Mouse (Mus musculus) neural tube, embryonic 15.5 days (tissue): ENCODE data around the gene Spag17. TPM values are rescaled to one million over a fixed set of nuclear protein-coding genes. Genes with fewer than 3 reads are reported as not detected.

Source experiments
- ATAC-seq: fragments of 200-750 bp; cut with Nextera tagmentation; 2 replicates; pipeline ENCODE4 v1.8.0; 2017; ENCODE audit warnings: mild to moderate bottlenecking, moderate TSS enrichment, moderate library complexity; ENCODE audit not compliant: low FRiP score
- H3K27ac ChIP-seq: fragments of 300-500 bp; sonication (generic); replicated peaks from 2 replicates; pipeline ENCODE4 v1.5.1; 2015; ENCODE audit warnings: mild to moderate bottlenecking, inconsistent platforms
- H3K27me3 ChIP-seq: fragments of 300-500 bp; sonication (generic); replicated peaks from 2 replicates; pipeline ENCODE4 v1.6.1; 2015; ENCODE audit warnings: inconsistent platforms
- H3K36me3 ChIP-seq: fragments of 300-500 bp; sonication (generic); 2 replicates; pipeline ENCODE4 v1.6.1; 2015; ENCODE audit warnings: inconsistent platforms
- H3K4me1 ChIP-seq: fragments of 300-500 bp; sonication (generic); 2 replicates; pipeline ENCODE4 v1.6.1; 2015; ENCODE audit warnings: inconsistent platforms
- H3K4me2 ChIP-seq: fragments of 300-500 bp; sonication (generic); 2 replicates; pipeline ENCODE4 v1.6.1; 2015; ENCODE audit warnings: inconsistent platforms, mild to moderate bottlenecking, moderate library complexity
- H3K4me3 ChIP-seq: fragments of 300-500 bp; sonication (generic); replicated peaks from 2 replicates; pipeline ENCODE4 v1.5.1; 2015; ENCODE audit warnings: mild to moderate bottlenecking, inconsistent platforms
- H3K9ac ChIP-seq: fragments of 300-500 bp; sonication (generic); replicated peaks from 2 replicates; pipeline ENCODE4 v1.6.1; 2015; ENCODE audit warnings: mild to moderate bottlenecking, inconsistent platforms
- H3K9me3 ChIP-seq: fragments of 300-500 bp; sonication (generic); replicated peaks from 2 replicates; pipeline ENCODE4 v1.6.1; 2016; ENCODE audit warnings: inconsistent platforms
- WGBS: fragments of 180-500 bp; shearing (Covaris S2); methylation state at CpG from one replicate; pipeline ENCODE4 v1.1.7; 2015; ENCODE audit warnings: mixed read lengths; 5-methylcytosine and 5-hydroxymethylcytosine counted together
- polyA plus RNA-seq: library from polyadenylated mRNA; unstranded; fragments of >200 nt; fragmentation: Nextera tagmentation; extraction: Ambion mirVana; gene quantifications from 2 replicates; pipeline ENCODE4 v1.2.1, GENCODE M21; 2015

Spag17 gene
- polyA plus RNA-seq, 1 experiment from 2014 or later = 0.12 TPM

- no peak for ATAC-seq
- Histone ChIP-seq H3K4me3 (no peak overlapping the region), H3K4me1 (no peaks in the 10 kb centered on the region)
These were observed 28.7 kb downstream of the Spag17 start for GRCm38 (mm10) chr3:99913809-99914439.

GRCm38 (mm10) chr3:99922944-99923343 lies 37.7 kb downstream of the Spag17 start:
- Histone ChIP-seq H3K9me3 (no peaks in the 10 kb centered on the region), H3K4me2 (no peak overlapping the region), H3K9ac (no peak overlapping the region), H3K4me1 (no peaks in the 10 kb centered on the region), H3K27ac (no peak overlapping the region), H3K27me3 (no peaks in the 10 kb centered on the region), H3K4me3 (no peak overlapping the region), H3K36me3 (no peaks in the 10 kb centered on the region)
- 87% methylated on average over 3 of the region's 3 CpGs for WGBS
- ATAC-seq = no peak

More at GRCm38 (mm10) chr3:99913809-99914439, 28.7 kb downstream of the Spag17 start:
- Histone ChIP-seq H3K9me3 (no peaks in the 10 kb centered on the region), H3K27ac (no peak overlapping the region), H3K9ac (no peak overlapping the region), H3K4me2 (no peak overlapping the region), H3K27me3 (no peaks in the 10 kb centered on the region), H3K36me3 (no peaks in the 10 kb centered on the region)
- WGBS = 69% methylated on average over 8 of the region's 8 CpGs

DNA sequence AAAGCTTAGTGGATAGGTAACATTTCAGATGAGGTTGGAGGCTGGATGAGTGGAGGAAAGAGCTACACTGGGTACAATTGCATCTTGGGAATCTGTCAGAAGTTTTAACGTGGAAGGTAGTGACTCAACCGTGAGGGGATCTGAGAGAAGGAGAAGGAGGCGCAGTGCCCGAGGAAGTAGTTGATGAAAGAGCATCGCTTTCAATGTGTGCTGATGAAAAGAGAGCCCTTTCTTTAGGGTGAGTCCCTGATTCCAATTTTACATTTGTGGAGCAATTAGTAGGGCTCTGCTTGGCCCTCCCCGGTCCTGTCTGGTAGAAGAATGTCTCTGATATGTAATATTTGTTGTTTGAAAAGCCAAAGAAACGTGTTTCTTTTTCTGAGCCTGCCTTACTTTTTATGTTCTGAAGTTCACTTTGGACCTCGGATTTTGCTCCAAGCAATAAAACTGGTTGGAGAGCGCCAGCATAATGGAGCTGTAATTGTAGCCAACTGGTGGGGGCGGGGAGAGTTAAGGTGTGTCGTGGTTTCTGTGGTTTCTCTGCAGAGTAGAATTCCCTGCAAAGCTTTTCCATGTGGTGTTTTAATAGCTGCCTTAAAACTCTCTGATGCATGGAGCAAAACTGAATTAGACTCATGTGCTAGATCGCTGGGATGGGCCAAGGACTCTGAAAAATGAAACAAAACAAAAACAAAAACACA lies 45.9 kb downstream of the Spag17 start:
- Histone ChIP-seq H3K4me2 (no peak overlapping the region), H3K36me3 (no peaks in the 10 kb centered on the region), H3K9ac (no peak overlapping the region), H3K9me3 (no peaks in the 10 kb centered on the region), H3K4me1 (no peaks in the 10 kb centered on the region), H3K27me3 (no peaks in the 10 kb centered on the region), H3K4me3 (no peak overlapping the region), H3K27ac (no peak overlapping the region)
- 63% methylated on average over 12 of the region's 12 CpGs for WGBS
- no peak for ATAC-seq

DNA sequence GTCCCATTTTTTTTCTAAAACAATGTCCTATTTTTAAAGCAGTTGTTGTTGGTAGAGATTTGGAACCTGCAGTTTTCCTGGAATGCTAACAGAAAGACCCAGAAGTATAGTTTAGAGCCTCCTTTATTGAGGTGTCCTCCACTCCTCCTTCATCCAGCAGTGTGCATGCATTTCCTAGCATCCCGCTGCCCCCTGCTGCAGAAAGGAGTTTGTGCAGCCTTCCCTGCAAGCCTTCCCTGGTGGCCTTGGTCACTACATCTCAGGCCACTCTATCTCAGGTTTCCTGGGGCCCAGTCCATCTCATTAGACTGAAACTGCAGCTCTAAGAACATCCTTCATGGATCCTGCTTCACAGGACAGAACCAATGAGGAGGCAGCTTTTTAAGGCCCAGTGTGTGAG lies 51.0 kb downstream of the Spag17 start:
- 48% methylated on average over 1 of the region's 1 CpGs for WGBS
- H3K27ac ChIP-seq = no peak overlapping the region
- no peaks in the 10 kb centered on the region for H3K36me3 ChIP-seq
- no peaks in the 10 kb centered on the region for H3K27me3 ChIP-seq
- ATAC-seq = no peak
- no peaks in the 10 kb centered on the region for H3K9me3 ChIP-seq
- H3K4me3 ChIP-seq = no peak overlapping the region
- no peak overlapping the region for H3K4me2 ChIP-seq
- no peaks in the 10 kb centered on the region for H3K4me1 ChIP-seq
- H3K9ac ChIP-seq = no peak overlapping the region

- no peaks in the 10 kb centered on the region for H3K27me3 ChIP-seq
- H3K4me1 ChIP-seq = no peaks in the 10 kb centered on the region
- 40% methylated on average over 8 of the region's 8 CpGs for WGBS
- H3K27ac ChIP-seq = no peak overlapping the region
- no peak overlapping the region for H3K9ac ChIP-seq
- H3K4me2 ChIP-seq = no peak overlapping the region
- peak; percentile 59; the same call in 1 of the 2 replicates for ATAC-seq
- no peak overlapping the region for H3K4me3 ChIP-seq
- H3K9me3 ChIP-seq = no peaks in the 10 kb centered on the region
- H3K36me3 ChIP-seq = no peaks in the 10 kb centered on the region
These were observed 53.5 kb downstream of the Spag17 start for GRCm38 (mm10) chr3:99938611-99939286.

- Histone ChIP-seq H3K9ac (no peak overlapping the region), H3K36me3 (no peaks in the 10 kb centered on the region), H3K27ac (no peak overlapping the region), H3K27me3 (no peaks in the 10 kb centered on the region), H3K4me3 (no peak overlapping the region), H3K4me2 (no peak overlapping the region), H3K4me1 (no peaks in the 10 kb centered on the region), H3K9me3 (no peaks in the 10 kb centered on the region)
- ATAC-seq = no peak
- WGBS = 67% methylated on average over 2 of the region's 2 CpGs
These were observed 60.0 kb downstream of the Spag17 start for GRCm38 (mm10) chr3:99945171-99945570.

GRCm38 (mm10) chr3:99954039-99954602 lies 68.9 kb downstream of the Spag17 start:
- H3K27me3 ChIP-seq = no peaks in the 10 kb centered on the region
- H3K9ac ChIP-seq = no peak overlapping the region
- no peak overlapping the region for H3K27ac ChIP-seq
- whole genome bisulfite sequencing = 78% methylated on average over 9 of the region's 9 CpGs
- H3K4me2 ChIP-seq = no peak overlapping the region
- H3K36me3 ChIP-seq = no peaks in the 10 kb centered on the region
- no peak overlapping the region for H3K4me3 ChIP-seq
- no peaks in the 10 kb centered on the region for H3K4me1 ChIP-seq
- no peak for ATAC-seq
- H3K9me3 ChIP-seq = no peaks in the 10 kb centered on the region

- Histone ChIP-seq H3K27me3 (no peaks in the 10 kb centered on the region), H3K9ac (no peak overlapping the region), H3K4me1 (no peaks in the 10 kb centered on the region), H3K4me3 (no peak overlapping the region), H3K36me3 (no peaks in the 10 kb centered on the region), H3K9me3 (no peaks in the 10 kb centered on the region), H3K4me2 (no peak overlapping the region), H3K27ac (no peak overlapping the region)
- no peak for ATAC-seq
These were observed 71.3 kb downstream of the Spag17 start for GRCm38 (mm10) chr3:99956517-99956916.

DNA sequence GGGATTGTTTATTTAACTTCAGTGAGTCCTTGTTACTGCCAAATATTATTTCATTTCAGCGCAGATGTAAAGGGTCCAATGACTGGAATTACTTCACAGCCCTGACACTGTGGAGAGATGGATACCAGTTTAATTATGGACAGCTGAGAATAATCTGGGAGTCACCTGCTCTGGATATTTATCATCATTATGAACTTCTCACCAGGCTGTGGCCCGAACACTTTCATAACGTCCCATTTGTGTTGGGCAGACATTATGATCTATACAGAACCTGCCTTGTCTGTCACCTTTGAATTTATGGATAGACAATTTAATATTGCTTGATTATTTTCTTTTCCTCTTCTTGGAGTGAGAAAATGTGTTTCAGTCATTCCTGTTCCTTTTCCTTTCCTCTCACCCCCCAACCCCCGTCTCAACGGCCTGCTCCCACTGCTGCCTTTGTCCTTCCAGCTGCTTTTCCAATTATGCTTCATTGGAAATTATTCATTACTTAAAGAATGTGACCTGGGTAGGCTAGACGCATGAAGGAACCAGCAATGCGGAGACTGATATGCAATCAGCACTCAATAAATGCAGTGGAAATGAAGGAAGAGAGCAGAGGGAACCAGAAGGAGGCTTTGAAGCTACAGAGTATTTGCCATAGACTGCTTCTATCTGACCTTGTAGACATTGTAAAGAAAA lies 74.7 kb downstream of the Spag17 start:
- H3K4me1 ChIP-seq = no peaks in the 10 kb centered on the region
- 66% methylated on average over 7 of the region's 7 CpGs for WGBS
- no peak overlapping the region for H3K27ac ChIP-seq
- H3K27me3 ChIP-seq = no peaks in the 10 kb centered on the region
- H3K36me3 ChIP-seq = no peaks in the 10 kb centered on the region
- no peak for ATAC-seq
- no peak overlapping the region for H3K4me3 ChIP-seq
- H3K9me3 ChIP-seq = no peaks in the 10 kb centered on the region
- no peak overlapping the region for H3K9ac ChIP-seq
- H3K4me2 ChIP-seq = no peak overlapping the region

DNA sequence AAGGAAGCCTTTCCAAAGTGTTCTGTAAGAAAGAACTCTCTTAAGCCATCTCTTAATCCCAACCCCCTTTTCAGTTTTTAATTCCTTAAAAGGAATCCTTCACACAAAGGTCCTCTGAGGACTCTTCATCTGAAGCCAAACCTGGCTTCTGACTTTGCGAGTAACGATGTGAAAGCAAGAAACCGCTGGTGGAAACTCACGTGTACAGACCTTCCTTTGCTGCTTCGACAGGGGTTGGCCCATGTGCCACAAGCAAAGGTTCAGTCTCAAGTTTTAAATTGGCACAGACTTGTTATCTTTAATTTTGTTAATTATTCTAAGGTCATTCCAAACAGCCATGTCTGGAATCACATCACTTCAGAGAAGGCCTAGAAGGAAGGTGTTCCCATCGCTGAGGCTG lies 79.1 kb downstream of the Spag17 start:
- ATAC-seq = no peak
- no peak overlapping the region for H3K4me3 ChIP-seq
- no peak overlapping the region for H3K9ac ChIP-seq
- no peak overlapping the region for H3K4me2 ChIP-seq
- H3K27ac ChIP-seq = no peak overlapping the region
- H3K36me3 ChIP-seq = no peaks in the 10 kb centered on the region
- H3K9me3 ChIP-seq = no peaks in the 10 kb centered on the region
- no peaks in the 10 kb centered on the region for H3K4me1 ChIP-seq
- H3K27me3 ChIP-seq = no peaks in the 10 kb centered on the region
- WGBS = 95% methylated on average over 6 of the region's 6 CpGs

DNA sequence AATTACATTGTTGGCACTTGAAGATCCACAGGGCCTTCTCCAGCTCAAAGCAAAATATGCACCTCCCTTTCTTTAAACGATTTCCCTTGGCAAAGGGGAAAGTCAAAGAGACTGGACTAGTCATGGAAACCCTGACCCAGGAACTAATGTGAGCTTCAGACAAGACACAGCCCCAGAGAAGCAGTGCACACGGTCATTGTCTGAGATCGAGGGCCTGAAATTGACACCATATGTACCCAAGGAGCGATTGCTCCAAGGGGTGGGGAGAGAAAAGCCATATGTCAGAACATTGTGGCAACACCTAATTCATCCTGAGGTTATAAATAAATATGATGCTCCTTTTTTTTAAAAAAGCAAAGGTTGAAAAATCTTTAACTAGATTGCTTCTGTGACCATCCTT lies 80.7 kb downstream of the Spag17 start:
- H3K4me1 ChIP-seq = no peaks in the 10 kb centered on the region
- no peak for ATAC-seq
- H3K9me3 ChIP-seq = no peaks in the 10 kb centered on the region
- H3K9ac ChIP-seq = no peak overlapping the region
- no peak overlapping the region for H3K27ac ChIP-seq
- WGBS = 47% methylated on average over 4 of the region's 4 CpGs
- no peaks in the 10 kb centered on the region for H3K36me3 ChIP-seq
- no peak overlapping the region for H3K4me3 ChIP-seq
- no peaks in the 10 kb centered on the region for H3K27me3 ChIP-seq
- no peak overlapping the region for H3K4me2 ChIP-seq
